Mouse (Mus musculus) bone marrow macrophage, adult 2 months (primary cell): ENCODE data around the gene Fkbp14.

ENCODE experiments used
- CTCF ChIP-seq: IDR thresholded peaks from 2 replicates; pipeline ENCODE4 v1.5.1; 2012; ENCODE audit warnings: low read depth, mild to moderate bottlenecking, low read length, moderate library complexity
- POLR2A ChIP-seq: IDR thresholded peaks from 2 replicates; pipeline ENCODE4 v1.6.1; 2012; ENCODE audit warnings: mild to moderate bottlenecking, low read depth, low read length, borderline replicate concordance

GRCm38 (mm10) chr6:54593766-54594468, 3.2 kb downstream of the Fkbp14 start:
- TF ChIP-seq POLR2A (no peak), CTCF (no peak)
